Mouse (Mus musculus): Measurements from ENCODE around the gene Hist2h2ac. TPM values are rescaled to one million over a fixed set of nuclear protein-coding genes. Genes with fewer than 3 reads are reported as not detected.

The Hist2h2ac gene
- 40.6 TPM for total RNA-seq (2023)

GRCm38 (mm10) chr3:96220765-96221639, at the start of gene Hist2h2ac, which contains the start of gene Hist2h2be:
Gene Hist2h2ac (minus strand): TSS chr3:96220880.
Gene Hist2h2be (plus strand): TSS chr3:96221119.

GRCm38 (mm10) chr3:96269511-96270474, 49.1 kb upstream of the Hist2h2ac start, which contains the start of gene Hist2h2bb:
Gene Hist2h2bb (plus strand): TSS chr3:96269752.

GRCm38 (mm10) chr3:96268051-96268775, 47.5 kb upstream of the Hist2h2ac start, which contains the start of gene Hist2h3b:
Gene Hist2h3b (plus strand): TSS chr3:96268654.

GRCm38 (mm10) chr3:96262979-96263550, 42.4 kb upstream of the Hist2h2ac start, which contains the start of gene Hist2h4:
Gene Hist2h4 (minus strand): TSS chr3:96263311.

GRCm38 (mm10) chr3:96246427-96246856, 25.8 kb upstream of the Hist2h2ac start, which contains the start of gene Hist2h3c1:
Gene Hist2h3c1 (plus strand): TSS chr3:96246685.

GRCm38 (mm10) chr3:96245003-96245886, 24.6 kb upstream of the Hist2h2ac start, which contains the start of gene Hist2h2aa1:
Gene Hist2h2aa1 (plus strand): TSS chr3:96245497.

GRCm38 (mm10) chr3:96239949-96240798, 19.5 kb upstream of the Hist2h2ac start, which contains the start of gene Hist2h2aa2:
Gene Hist2h2aa2 (minus strand): TSS chr3:96240276.

GRCm38 (mm10) chr3:96238954-96239793, 18.5 kb upstream of the Hist2h2ac start, which contains the start of gene Hist2h3c2:
Gene Hist2h3c2 (minus strand): TSS chr3:96239127.

GRCm38 (mm10) chr3:96219661-96220130, 984 bp downstream of the Hist2h2ac start, which contains the start of the genes Bola1 and Hist2h2ab:
Gene Bola1 (minus strand): TSS chr3:96219709.
Gene Hist2h2ab (plus strand): TSS chr3:96219865.

GRCm38 (mm10) chr3:96180727-96181477, 39.8 kb downstream of the Hist2h2ac start, which contains the start of gene Sv2a:
Gene Sv2a (plus strand): TSS chr3:96181151.

GRCm38 (mm10) chr3:96172197-96173178, 48.2 kb downstream of the Hist2h2ac start, which contains the start of gene Sf3b4:
Gene Sf3b4 (plus strand): TSS chr3:96172332.

Other genes starting within 250 kb of the Hist2h2ac start
- gene Plekho1, start 224.9 kb downstream of the Hist2h2ac start, total RNA-seq (2023), result 20.0 TPM
- 8.5 TPM for gene Vps45, start 162.4 kb downstream of the Hist2h2ac start, total RNA-seq (2023)
- gene Otud7b, start 116.4 kb downstream of the Hist2h2ac start, total RNA-seq (2023), result 19.3 TPM
- 1.2 TPM for gene Mtmr11, start 58.9 kb downstream of the Hist2h2ac start, total RNA-seq (2023)
- gene Sf3b4, start 48.5 kb downstream of the Hist2h2ac start, total RNA-seq (2023), result 76.3 TPM
- 2.8 TPM for gene Sv2a, start 39.7 kb downstream of the Hist2h2ac start, total RNA-seq (2023)
- 10.7 TPM for gene Bola1, start 1.2 kb downstream of the Hist2h2ac start, total RNA-seq (2023)
- gene Hist2h2ab, start 1.0 kb downstream of the Hist2h2ac start, total RNA-seq (2023), result 2.6 TPM
- gene Hist2h2be, start 239 bp upstream of the Hist2h2ac start, total RNA-seq (2023), result 4.1 TPM
- gene Hist2h3c2, start 18.2 kb upstream of the Hist2h2ac start, total RNA-seq (2023), result 5.0 TPM
- gene Hist2h2aa2, start 19.4 kb upstream of the Hist2h2ac start, total RNA-seq (2023), result 344 TPM
- 4.9 TPM for gene Hist2h2aa1, start 24.6 kb upstream of the Hist2h2ac start, total RNA-seq (2023)
- gene Hist2h3c1, start 25.8 kb upstream of the Hist2h2ac start, total RNA-seq (2023), result not detected
- 40.4 TPM for gene Hist2h4, start 42.4 kb upstream of the Hist2h2ac start, total RNA-seq (2023)
- gene Hist2h3b, start 47.8 kb upstream of the Hist2h2ac start, total RNA-seq (2023), result 102 TPM
- 149 TPM for gene Hist2h2bb, start 48.9 kb upstream of the Hist2h2ac start, total RNA-seq (2023)
- gene Fcgr1, start 73.1 kb upstream of the Hist2h2ac start, total RNA-seq (2023), result 0.38 TPM
- gene BC107364, start 231.4 kb upstream of the Hist2h2ac start, total RNA-seq (2023), result not detected

All from CD4-positive naive resting alpha-beta T cell, adult 76 days (primary cell).